Mouse (Mus musculus) heart, embryonic 16.5 days (tissue): ENCODE data around the gene Rmnd5b. TPM values are rescaled to one million over a fixed set of nuclear protein-coding genes. Genes with fewer than 3 reads are reported as not detected.
A peak's percentile ranks its signal among the peaks of the same experiment; 100 is the strongest.

Experiments used
- ATAC-seq: fragments of 200-750 bp; cut with Nextera tagmentation; replicated peaks from 2 replicates; pipeline ENCODE4 v1.8.0; 2017; ENCODE audit warnings: moderate number of reproducible peaks; ENCODE audit not compliant: insufficient read depth, low FRiP score; ENCODE audit errors: extremely low read depth
- H3K27ac ChIP-seq: fragments of 300-500 bp; sonication (generic); 2 replicates; pipeline ENCODE4 v1.5.1; 2014; ENCODE audit warnings: mild to moderate bottlenecking, low read length, control low read depth, moderate library complexity
- H3K27me3 ChIP-seq: fragments of 300-500 bp; sonication (generic); 2 replicates; pipeline ENCODE4 v1.6.1; 2014; ENCODE audit warnings: low read length, mixed read lengths; ENCODE audit not compliant: control insufficient read depth, insufficient read depth
- H3K36me3 ChIP-seq: fragments of 300-500 bp; sonication (generic); 2 replicates; pipeline ENCODE4 v1.6.1; 2014; ENCODE audit not compliant: control insufficient read depth, insufficient read depth
- H3K4me1 ChIP-seq: fragments of 300-500 bp; sonication (generic); 2 replicates; pipeline ENCODE4 v1.6.1; 2014; ENCODE audit warnings: low read length, mixed read lengths; ENCODE audit not compliant: control insufficient read depth, insufficient read depth
- H3K4me2 ChIP-seq: fragments of 300-500 bp; sonication (generic); 2 replicates; pipeline ENCODE4 v1.6.1; 2014; ENCODE audit warnings: low read depth, mild to moderate bottlenecking, control low read depth, low read length
- H3K4me3 ChIP-seq: fragments of 300-500 bp; sonication (generic); 2 replicates; pipeline ENCODE4 v1.5.1; 2014; ENCODE audit warnings: mild to moderate bottlenecking, control low read depth, low read length
- H3K9ac ChIP-seq: fragments of 300-500 bp; sonication (generic); 2 replicates; pipeline ENCODE4 v1.6.1; 2014; ENCODE audit warnings: low read length, control low read depth
- H3K9me3 ChIP-seq: fragments of 300-500 bp; sonication (generic); replicated peaks from 2 replicates; pipeline ENCODE4 v1.6.1; 2016; ENCODE audit warnings: low read length; ENCODE audit not compliant: control insufficient read depth
- WGBS: fragments of 180-500 bp; shearing (Covaris S2); extraction: QIAGEN DNeasy Blood & Tissue Kit; methylation state at CpG from one replicate; pipeline ENCODE4 v1.1.7; 2014; 5-methylcytosine and 5-hydroxymethylcytosine counted together
- polyA plus RNA-seq: library from polyadenylated mRNA; unstranded; fragments of >200 nt; fragmentation: Nextera tagmentation; extraction: Ambion mirVana; gene quantifications from 2 replicates; pipeline ENCODE4 v1.2.1, GENCODE M21; 2015

Rmnd5b gene
- polyA plus RNA-seq, 1 experiment from 2014 or later, result 37.1 TPM

- Histone ChIP-seq H3K4me2 (no peak overlapping the region), H3K9ac (no peak overlapping the region), H3K27ac (no peak overlapping the region), H3K4me1 (peaks cover 20% of the 10 kb centered on the region), H3K9me3 (no peaks in the 10 kb centered on the region), H3K27me3 (no peaks in the 10 kb centered on the region), H3K4me3 (no peak overlapping the region), H3K36me3 (no peaks in the 10 kb centered on the region)
- ATAC-seq, result no peak
- 89% methylated on average over 4 of the region's 4 CpGs for WGBS
These were observed 17.3 kb upstream of the Rmnd5b start for GRCm38 (mm10) chr11:51652889-51653418.

DNA sequence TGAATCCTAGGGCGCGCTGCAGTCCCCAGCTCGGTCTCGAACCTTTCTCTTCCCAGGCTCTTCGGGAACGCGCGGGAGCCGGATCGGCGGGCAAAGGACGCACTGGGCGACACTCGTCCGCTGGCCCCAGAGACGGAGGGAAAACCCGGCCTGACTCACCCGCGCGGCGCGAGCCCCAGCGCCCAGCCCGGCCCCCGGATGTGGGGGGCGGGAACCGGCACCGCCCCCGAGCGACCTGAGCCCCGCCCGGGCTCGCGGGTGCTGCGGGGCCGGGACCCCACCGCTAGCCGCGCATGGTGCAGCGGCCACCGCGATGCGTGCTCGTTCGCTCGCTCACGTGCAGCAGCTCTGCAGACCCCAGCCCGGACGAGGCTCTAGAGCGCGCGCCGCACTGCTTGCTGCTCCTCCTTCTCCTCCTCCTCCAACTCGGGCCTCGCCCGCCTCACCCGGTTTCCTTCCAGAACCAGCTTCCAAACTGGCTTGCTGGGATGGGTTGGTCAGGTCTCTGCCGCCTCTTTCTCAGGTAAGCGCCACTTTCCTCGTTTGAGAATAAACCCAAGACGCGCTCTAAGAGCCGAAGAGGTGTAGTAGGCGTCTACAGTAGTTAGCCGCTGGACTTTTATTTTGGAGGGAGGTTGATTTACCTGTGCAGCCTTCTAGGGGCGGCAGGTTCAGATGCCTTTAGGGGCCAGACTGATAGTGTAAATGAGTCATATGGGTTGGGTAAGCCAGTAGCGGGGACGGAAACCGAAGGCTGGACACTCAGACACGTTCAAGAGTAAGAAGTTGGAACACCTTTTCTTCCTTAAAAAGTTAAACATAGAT, 15.2 kb upstream of the Rmnd5b start, which contains the start of the genes N4bp3 and D930048N14Rik:
N4bp3 (minus strand) TSS at position 152 of the 825 bp plus-strand sequence.
D930048N14Rik (plus strand) TSS at position 264 of the 825 bp plus-strand sequence.
- Histone ChIP-seq H3K27ac (peak within 1 kb of the TSS; percentile 49), H3K36me3 (no peaks in the 10 kb centered on the region), H3K9ac (peak within 1 kb of the TSS; percentile 73), H3K4me2 (peak within 1 kb of the TSS; percentile 87), H3K4me1 (peaks cover 26% of the 10 kb centered on the region), H3K4me3 (peak within 1 kb of the TSS; percentile 65), H3K27me3 (no peaks in the 10 kb centered on the region), H3K9me3 (no peaks in the 10 kb centered on the region)
- 1% methylated on average over 70 of the region's 70 CpGs for WGBS
- ATAC-seq, result peak; percentile 67

- Histone ChIP-seq H3K4me1 (peaks cover 32% of the 10 kb centered on the region), H3K9ac (peak overlapping the region; percentile 73), H3K36me3 (no peaks in the 10 kb centered on the region), H3K4me3 (peak overlapping the region; percentile 65), H3K9me3 (no peaks in the 10 kb centered on the region), H3K27ac (peak overlapping the region; percentile 49), H3K4me2 (peak overlapping the region; percentile 87), H3K27me3 (no peaks in the 10 kb centered on the region)
- ATAC-seq, result 0 out of 2 replicates have a peak, but pooled peaks have one; percentile 10
- WGBS, result under 1% methylated on average over 30 of the region's 30 CpGs
These were observed 14.6 kb upstream of the Rmnd5b start for GRCm38 (mm10) chr11:51650261-51650660.

DNA sequence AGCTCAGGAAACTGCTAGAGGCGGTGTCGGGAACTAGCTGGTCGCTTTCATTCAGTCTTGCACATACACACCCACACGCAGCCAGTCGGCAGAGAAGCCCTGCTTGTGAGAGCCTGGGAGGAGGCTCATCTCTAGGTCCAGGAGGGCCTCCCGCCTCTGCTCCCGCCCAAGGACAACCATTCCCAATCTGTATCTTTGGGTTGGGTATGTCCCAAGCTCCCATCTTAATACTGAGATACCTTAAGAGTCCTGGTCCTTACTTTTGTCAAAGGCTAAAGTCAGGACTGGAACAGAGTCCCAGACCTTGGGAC, 14.1 kb upstream of the Rmnd5b start:
- H3K4me3 ChIP-seq, result peak overlapping the region; percentile 65
- peak overlapping the region; percentile 73 for H3K9ac ChIP-seq
- ATAC-seq, result no peak
- H3K4me2 ChIP-seq, result peak overlapping the region; percentile 87
- no peaks in the 10 kb centered on the region for H3K27me3 ChIP-seq
- 0 out of 2 replicates have a peak, but pooled peaks cover 2% of the 10 kb centered on the region for H3K36me3 ChIP-seq
- peak overlapping the region; percentile 40 for H3K27ac ChIP-seq
- H3K9me3 ChIP-seq, result no peaks in the 10 kb centered on the region
- WGBS, result 5% methylated on average over 7 of the region's 7 CpGs
- H3K4me1 ChIP-seq, result peaks cover 33% of the 10 kb centered on the region

GRCm38 (mm10) chr11:51649111-51649888, 13.6 kb upstream of the Rmnd5b start:
- peak overlapping the region; percentile 73 for H3K9ac ChIP-seq
- H3K36me3 ChIP-seq, result peaks cover 4% of the 10 kb centered on the region; the same call in 1 of the 2 replicates
- 37% methylated on average over 11 of the region's 11 CpGs for WGBS
- peak overlapping the region; percentile 87 for H3K4me2 ChIP-seq
- H3K27me3 ChIP-seq, result no peaks in the 10 kb centered on the region
- peak overlapping the region; percentile 40 for H3K27ac ChIP-seq
- no peaks in the 10 kb centered on the region for H3K9me3 ChIP-seq
- H3K4me1 ChIP-seq, result peaks cover 33% of the 10 kb centered on the region
- ATAC-seq, result no peak
- H3K4me3 ChIP-seq, result peak overlapping the region; percentile 65

DNA sequence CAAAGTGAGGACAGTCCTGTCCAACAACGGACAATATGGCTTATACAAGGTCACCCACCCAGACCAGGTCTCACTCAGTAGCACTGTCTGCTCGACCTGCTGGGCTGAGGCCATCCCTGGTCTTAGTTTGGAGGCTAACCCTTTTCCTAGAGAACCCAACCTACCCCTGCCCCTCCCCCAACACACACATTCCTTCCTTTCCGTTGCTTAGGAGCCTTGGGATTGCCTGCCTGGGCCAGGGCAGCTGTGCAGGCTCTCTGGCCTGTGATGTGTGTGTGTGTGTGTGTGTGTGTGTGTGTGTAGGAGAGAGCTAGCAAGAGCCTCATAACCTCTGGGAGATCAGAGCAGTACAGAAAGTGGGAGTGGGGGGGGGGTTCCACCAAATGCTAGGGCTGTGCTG, 12.9 kb upstream of the Rmnd5b start:
- peak overlapping the region; percentile 87 for H3K4me2 ChIP-seq
- H3K27ac ChIP-seq, result peak overlapping the region; percentile 28
- H3K4me1 ChIP-seq, result peaks cover 35% of the 10 kb centered on the region
- ATAC-seq, result no peak
- 17% methylated on average over 3 of the region's 3 CpGs for WGBS
- H3K9ac ChIP-seq, result peak overlapping the region; percentile 73
- H3K36me3 ChIP-seq, result peaks cover 10% of the 10 kb centered on the region
- H3K9me3 ChIP-seq, result no peaks in the 10 kb centered on the region
- peak overlapping the region; percentile 65 for H3K4me3 ChIP-seq
- H3K27me3 ChIP-seq, result no peaks in the 10 kb centered on the region

DNA sequence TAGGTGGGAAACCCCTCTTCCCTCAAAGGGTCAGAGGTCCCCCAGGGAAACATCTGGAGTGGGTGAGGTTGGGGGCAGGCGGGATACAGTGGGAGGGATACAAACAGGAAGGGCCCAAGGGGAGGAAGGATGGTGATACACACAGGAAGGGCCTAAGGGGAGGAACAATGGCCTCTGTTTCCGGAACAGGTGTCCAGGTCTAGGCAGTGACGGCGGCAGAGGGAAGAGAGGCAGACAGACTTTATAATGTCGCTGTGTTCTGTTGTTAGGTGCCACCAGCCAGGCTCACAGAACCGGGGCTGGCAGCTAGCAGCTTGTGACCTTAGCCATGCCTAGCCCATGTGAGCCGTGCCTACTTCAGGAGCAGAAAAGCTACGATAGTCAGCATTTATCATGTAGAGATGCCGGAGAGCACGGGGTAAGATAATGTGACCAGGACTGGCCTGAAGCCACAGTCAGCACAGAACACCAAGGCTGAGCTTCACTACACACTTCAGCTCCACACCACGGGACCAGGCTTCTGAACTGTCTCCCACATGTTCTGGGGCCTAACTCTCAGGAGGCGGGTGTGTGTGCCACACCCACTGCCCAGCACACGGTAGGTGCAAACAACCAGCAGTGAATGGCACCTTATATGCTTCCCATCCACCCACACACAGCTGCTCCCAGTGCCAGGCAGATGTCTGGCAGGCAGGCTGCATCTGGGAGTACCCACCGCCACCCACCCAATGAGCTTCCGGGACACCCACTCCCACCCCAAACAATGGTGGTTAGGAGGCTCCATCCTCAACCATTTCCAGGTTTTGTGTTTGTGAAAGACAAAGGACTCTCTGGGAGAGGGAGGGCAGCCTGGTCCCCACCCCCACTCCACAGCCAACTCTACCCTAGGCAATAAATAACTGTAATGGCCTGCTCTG, 11.3 kb upstream of the Rmnd5b start:
- Histone ChIP-seq H3K4me1 (peaks cover 35% of the 10 kb centered on the region), H3K4me3 (peak overlapping the region; percentile 28)

GRCm38 (mm10) chr11:51646245-51646644, 10.5 kb upstream of the Rmnd5b start:
- peak overlapping the region; percentile 84 for H3K27ac ChIP-seq
- H3K9ac ChIP-seq, result no peak overlapping the region

More for the DNA sequence above, 11.3 kb upstream of the Rmnd5b start:
- Histone ChIP-seq H3K27me3 (no peaks in the 10 kb centered on the region), H3K9me3 (no peaks in the 10 kb centered on the region), H3K27ac (peak overlapping the region; percentile 84), H3K4me2 (peak overlapping the region; percentile 87), H3K9ac (peak overlapping the region; percentile 36), H3K36me3 (peaks cover 15% of the 10 kb centered on the region)
- 51% methylated on average over 15 of the region's 15 CpGs for WGBS
- peak; percentile 24 for ATAC-seq

More at GRCm38 (mm10) chr11:51646245-51646644, 10.5 kb upstream of the Rmnd5b start:
- Histone ChIP-seq H3K4me2 (peak overlapping the region; percentile 87; the same call in 1 of the 2 replicates), H3K4me1 (peaks cover 35% of the 10 kb centered on the region), H3K9me3 (no peaks in the 10 kb centered on the region), H3K36me3 (peaks cover 15% of the 10 kb centered on the region), H3K4me3 (no peak overlapping the region), H3K27me3 (no peaks in the 10 kb centered on the region)
- ATAC-seq, result no peak
- 73% methylated on average over 7 of the region's 7 CpGs for WGBS
